Mouse (Mus musculus) midbrain, embryonic 12.5 days (tissue): Measurements from ENCODE around the gene Fbln2. TPM values are rescaled to one million over a fixed set of nuclear protein-coding genes. Genes with fewer than 3 reads are reported as not detected.

Experiments
- ATAC-seq: fragments of 200-750 bp; cut with Nextera tagmentation; 2 replicates; pipeline ENCODE4 v1.8.0; 2017; ENCODE audit warnings: low read depth, moderate TSS enrichment, moderate library complexity; ENCODE audit not compliant: low FRiP score
- H3K27ac ChIP-seq: fragments of 300-500 bp; sonication (generic); replicated peaks from 2 replicates; pipeline ENCODE4 v1.5.1; 2016; ENCODE audit warnings: mild to moderate bottlenecking
- H3K27me3 ChIP-seq: fragments of 300-500 bp; sonication (generic); 2 replicates; pipeline ENCODE4 v1.6.1; 2016; ENCODE audit warnings: mild to moderate bottlenecking
- H3K36me3 ChIP-seq: fragments of 300-500 bp; sonication (generic); 2 replicates; pipeline ENCODE4 v1.6.1; 2016
- H3K4me1 ChIP-seq: fragments of 300-500 bp; sonication (generic); 2 replicates; pipeline ENCODE4 v1.6.1; 2016
- H3K4me2 ChIP-seq: fragments of 300-500 bp; sonication (generic); replicated peaks from 2 replicates; pipeline ENCODE4 v1.6.1; 2016; ENCODE audit warnings: mild to moderate bottlenecking, moderate library complexity
- H3K4me3 ChIP-seq: fragments of 300-500 bp; sonication (generic); 2 replicates; pipeline ENCODE4 v1.5.1; 2016; ENCODE audit warnings: mild to moderate bottlenecking
- H3K9ac ChIP-seq: fragments of 300-500 bp; sonication (generic); replicated peaks from 2 replicates; pipeline ENCODE4 v1.6.1; 2016; ENCODE audit warnings: mild to moderate bottlenecking, moderate library complexity
- H3K9me3 ChIP-seq: fragments of 300-500 bp; sonication (generic); 2 replicates; pipeline ENCODE4 v1.6.1; 2016; ENCODE audit warnings: mild to moderate bottlenecking
- WGBS: fragments of 180-500 bp; shearing (Covaris S2); methylation state at CpG from one replicate; pipeline ENCODE4 v1.1.7; 2016; 5-methylcytosine and 5-hydroxymethylcytosine counted together
- polyA plus RNA-seq: library from polyadenylated mRNA; unstranded; fragments of >200 nt; fragmentation: Nextera tagmentation; extraction: Ambion mirVana; gene quantifications from 2 replicates; pipeline ENCODE4 v1.2.1, GENCODE M21; 2016

Fbln2 gene
- polyA plus RNA-seq, 1 experiment from 2014 or later, result 66.6 TPM

DNA sequence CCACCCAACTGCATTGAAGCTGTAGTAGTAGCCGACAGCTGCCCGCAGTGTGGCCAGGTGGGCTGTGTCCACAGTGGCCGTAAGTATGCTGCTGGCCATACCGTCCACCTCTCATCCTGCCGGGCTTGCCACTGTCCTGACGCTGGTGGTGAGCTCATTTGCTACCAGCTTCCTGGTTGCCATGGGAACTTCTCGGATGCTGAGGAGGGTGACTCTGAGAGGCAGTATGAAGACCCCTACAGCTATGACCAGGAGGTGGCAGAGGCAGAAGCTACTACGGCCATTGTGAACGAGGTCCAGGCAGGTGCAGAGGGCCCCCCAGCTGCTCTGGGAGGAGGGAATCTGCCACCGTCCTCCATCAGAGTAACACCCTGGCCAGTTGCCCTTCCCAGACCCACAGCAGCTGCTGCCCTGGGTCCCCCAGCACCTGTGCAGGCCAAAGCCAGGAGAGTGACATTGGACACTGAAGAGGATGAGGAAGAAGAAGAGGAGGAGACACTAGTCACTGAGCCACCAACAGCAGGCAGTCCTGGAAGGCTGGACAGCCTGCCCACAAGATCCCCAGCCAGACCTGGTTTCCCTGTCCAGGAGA, 21.3 kb downstream of the Fbln2 start:
- H3K36me3 ChIP-seq, result no peaks in the 10 kb centered on the region
- H3K9ac ChIP-seq, result no peak overlapping the region
- H3K4me1 ChIP-seq, result peaks cover 19% of the 10 kb centered on the region; the same call in 1 of the 2 replicates
- H3K4me2 ChIP-seq, result no peak overlapping the region
- no peaks in the 10 kb centered on the region for H3K9me3 ChIP-seq
- H3K27ac ChIP-seq, result no peak overlapping the region
- no peaks in the 10 kb centered on the region for H3K27me3 ChIP-seq
- 68% methylated on average over 10 of the region's 10 CpGs for WGBS
- ATAC-seq, result no peak
- H3K4me3 ChIP-seq, result no peak overlapping the region

DNA sequence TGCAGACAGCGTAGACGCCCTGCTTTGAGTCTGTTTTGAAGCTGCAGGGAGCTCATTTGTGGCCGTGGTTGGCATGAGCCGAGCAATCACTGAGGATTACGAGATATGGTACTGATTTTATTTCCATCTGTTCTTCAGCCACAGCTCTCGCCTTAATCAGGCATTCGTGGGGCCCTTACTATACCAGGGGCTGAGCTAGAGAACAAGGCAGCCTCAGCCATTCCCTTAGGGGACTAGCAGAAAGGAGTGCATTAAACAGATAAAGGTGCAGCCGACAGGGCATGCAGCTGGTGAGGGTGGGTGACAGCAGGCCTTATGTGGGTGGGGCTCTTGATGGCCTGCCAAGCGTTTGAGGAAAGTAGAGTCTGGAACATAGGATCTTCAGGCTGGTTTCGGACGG, 23.8 kb downstream of the Fbln2 start:
- Histone ChIP-seq H3K4me2 (no peak overlapping the region), H3K4me1 (peaks cover 19% of the 10 kb centered on the region; the same call in 1 of the 2 replicates), H3K36me3 (no peaks in the 10 kb centered on the region), H3K9ac (no peak overlapping the region), H3K4me3 (no peak overlapping the region), H3K9me3 (no peaks in the 10 kb centered on the region), H3K27me3 (0 out of 2 replicates have a peak, but pooled peaks cover 15% of the 10 kb centered on the region), H3K27ac (0 out of 2 replicates have a peak overlapping the region, but pooled peaks have one; percentile 20)
- WGBS, result 54% methylated on average over 11 of the region's 11 CpGs
- no peak for ATAC-seq

- H3K4me3 ChIP-seq, result no peak overlapping the region
- H3K9ac ChIP-seq, result no peak overlapping the region
- ATAC-seq, result no peak
- H3K36me3 ChIP-seq, result no peaks in the 10 kb centered on the region
- 0 out of 2 replicates have a peak, but pooled peaks cover 19% of the 10 kb centered on the region for H3K27me3 ChIP-seq
- no peaks in the 10 kb centered on the region for H3K9me3 ChIP-seq
- peaks cover 19% of the 10 kb centered on the region; the same call in 1 of the 2 replicates for H3K4me1 ChIP-seq
- H3K4me2 ChIP-seq, result no peak overlapping the region
- H3K27ac ChIP-seq, result no peak overlapping the region
- WGBS, result 48% methylated on average over 6 of the region's 6 CpGs
Observed at GRCm38 (mm10) chr6:91236429-91236828, 24.2 kb downstream of the Fbln2 start.

DNA sequence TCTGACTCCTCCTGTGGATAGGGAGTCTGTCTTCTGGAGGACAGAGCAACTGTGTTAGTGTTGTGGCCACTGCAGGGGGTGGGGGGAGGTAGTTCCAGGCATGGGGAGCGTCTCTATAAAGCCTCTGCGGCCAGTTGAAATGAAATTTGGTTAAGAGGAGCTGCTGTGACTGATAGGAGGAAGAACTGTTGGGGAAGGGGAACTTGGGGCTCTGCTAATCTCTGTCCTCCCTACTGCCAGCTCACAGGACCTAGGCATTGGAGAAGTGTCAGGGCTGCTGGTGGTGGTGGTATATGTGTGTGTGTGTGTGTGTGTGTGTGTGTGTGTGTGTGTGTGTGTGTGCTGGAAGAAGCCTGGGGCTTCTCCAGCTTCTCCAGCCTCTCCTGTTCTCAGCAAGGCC, 25.0 kb downstream of the Fbln2 start:
- Histone ChIP-seq H3K36me3 (no peaks in the 10 kb centered on the region), H3K4me2 (no peak overlapping the region), H3K4me3 (no peak overlapping the region), H3K9me3 (no peaks in the 10 kb centered on the region), H3K4me1 (peaks cover 19% of the 10 kb centered on the region; the same call in 1 of the 2 replicates), H3K9ac (no peak overlapping the region), H3K27ac (no peak overlapping the region), H3K27me3 (peaks cover 26% of the 10 kb centered on the region)
- 73% methylated on average over 2 of the region's 2 CpGs for WGBS
- ATAC-seq, result no peak

GRCm38 (mm10) chr6:91240537-91240936, 28.3 kb downstream of the Fbln2 start:
- no peaks in the 10 kb centered on the region for H3K9me3 ChIP-seq
- peaks cover 43% of the 10 kb centered on the region for H3K27me3 ChIP-seq
- 70% methylated on average over 2 of the region's 2 CpGs for WGBS
- no peak overlapping the region for H3K4me2 ChIP-seq
- H3K9ac ChIP-seq, result no peak overlapping the region
- H3K27ac ChIP-seq, result no peak overlapping the region
- no peaks in the 10 kb centered on the region for H3K36me3 ChIP-seq
- no peak overlapping the region for H3K4me3 ChIP-seq
- ATAC-seq, result no peak
- H3K4me1 ChIP-seq, result peaks cover 18% of the 10 kb centered on the region

DNA sequence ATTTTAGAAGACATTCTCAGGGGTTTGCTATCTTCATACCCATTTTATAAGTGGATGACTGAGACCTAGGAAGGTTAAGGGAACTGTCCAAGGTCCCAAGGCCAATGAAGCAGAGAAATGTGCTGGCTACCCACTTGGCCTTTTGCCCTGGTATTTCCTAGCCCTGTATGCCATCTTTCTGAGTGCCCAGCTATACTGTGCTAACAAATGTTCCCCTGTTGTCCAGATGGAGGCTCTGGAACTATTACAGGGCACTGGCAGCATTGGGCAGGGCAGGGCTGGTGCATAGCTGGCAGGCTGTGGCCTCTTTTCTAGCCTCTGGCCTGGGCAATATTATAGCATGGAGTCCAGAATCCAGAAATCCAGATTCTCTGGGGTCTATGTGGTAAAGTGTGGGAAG, 28.7 kb downstream of the Fbln2 start:
- ATAC-seq, result no peak
- Histone ChIP-seq H3K36me3 (no peaks in the 10 kb centered on the region), H3K4me2 (no peak overlapping the region), H3K27ac (no peak overlapping the region), H3K4me1 (peaks cover 18% of the 10 kb centered on the region), H3K4me3 (no peak overlapping the region), H3K9me3 (no peaks in the 10 kb centered on the region), H3K27me3 (peaks cover 43% of the 10 kb centered on the region), H3K9ac (no peak overlapping the region)

GRCm38 (mm10) chr6:91243395-91243794, 31.1 kb downstream of the Fbln2 start:
- Histone ChIP-seq H3K9ac (no peak overlapping the region), H3K4me1 (peaks cover 12% of the 10 kb centered on the region), H3K4me2 (no peak overlapping the region), H3K36me3 (no peaks in the 10 kb centered on the region), H3K4me3 (no peak overlapping the region), H3K9me3 (no peaks in the 10 kb centered on the region), H3K27me3 (peaks cover 65% of the 10 kb centered on the region), H3K27ac (no peak overlapping the region)
- no peak for ATAC-seq
- WGBS, result 94% methylated on average over 6 of the region's 6 CpGs

DNA sequence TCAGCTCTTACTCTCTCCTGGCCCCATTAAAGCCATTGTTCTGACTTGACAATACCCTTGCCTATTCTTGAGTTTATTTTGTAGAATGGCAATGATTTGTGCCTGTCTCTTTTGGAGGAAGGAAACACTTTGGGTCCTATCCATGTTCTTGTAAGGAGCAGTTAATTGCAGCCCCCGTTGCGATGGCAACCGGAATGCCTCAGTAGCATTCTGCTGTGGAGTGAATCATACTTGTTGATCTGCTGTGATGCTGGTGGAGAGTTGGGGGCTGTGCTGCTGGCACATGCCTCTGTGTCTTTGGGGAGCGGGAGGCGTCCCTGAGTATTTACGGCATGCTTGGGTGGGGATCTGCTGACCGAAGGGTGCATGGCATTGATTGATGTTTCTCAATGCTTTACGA, 32.1 kb downstream of the Fbln2 start:
- Histone ChIP-seq H3K27ac (no peak overlapping the region), H3K4me1 (peaks cover 12% of the 10 kb centered on the region), H3K9me3 (no peaks in the 10 kb centered on the region), H3K36me3 (no peaks in the 10 kb centered on the region), H3K4me3 (no peak overlapping the region), H3K9ac (no peak overlapping the region), H3K27me3 (peaks cover 67% of the 10 kb centered on the region), H3K4me2 (no peak overlapping the region)
- WGBS, result 87% methylated on average over 8 of the region's 8 CpGs
- ATAC-seq, result no peak

DNA sequence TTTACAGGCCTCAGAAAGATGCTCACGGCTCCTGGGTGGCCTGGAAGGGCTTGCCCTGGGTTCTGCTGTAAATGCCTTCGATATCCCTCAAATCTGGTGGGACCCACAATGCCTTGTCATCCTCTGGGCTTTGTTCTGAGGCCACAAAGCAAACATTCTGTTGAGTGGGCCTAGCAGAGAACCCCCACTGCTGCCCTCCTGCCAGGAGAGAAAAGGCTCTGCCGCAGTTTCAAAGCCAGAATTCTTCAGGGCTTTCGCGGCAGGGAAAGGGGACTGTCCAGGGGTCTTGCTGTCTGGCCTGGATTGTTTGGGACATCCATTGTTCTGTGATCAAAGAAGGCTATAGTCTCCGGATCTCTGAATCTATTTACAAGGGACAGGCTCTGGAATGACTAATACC, 33.1 kb downstream of the Fbln2 start:
- H3K9me3 ChIP-seq, result no peaks in the 10 kb centered on the region
- no peaks in the 10 kb centered on the region for H3K36me3 ChIP-seq
- H3K4me2 ChIP-seq, result no peak overlapping the region
- peaks cover 60% of the 10 kb centered on the region for H3K27me3 ChIP-seq
- H3K27ac ChIP-seq, result no peak overlapping the region; the same call in 1 of the 2 replicates
- H3K4me3 ChIP-seq, result no peak overlapping the region
- WGBS, result 4% methylated on average over 6 of the region's 6 CpGs
- H3K4me1 ChIP-seq, result peaks cover 12% of the 10 kb centered on the region
- 0 out of 2 replicates have a peak, but pooled peaks have one; percentile 38 for ATAC-seq
- H3K9ac ChIP-seq, result 0 out of 2 replicates have a peak overlapping the region, but pooled peaks have one; percentile 4

DNA sequence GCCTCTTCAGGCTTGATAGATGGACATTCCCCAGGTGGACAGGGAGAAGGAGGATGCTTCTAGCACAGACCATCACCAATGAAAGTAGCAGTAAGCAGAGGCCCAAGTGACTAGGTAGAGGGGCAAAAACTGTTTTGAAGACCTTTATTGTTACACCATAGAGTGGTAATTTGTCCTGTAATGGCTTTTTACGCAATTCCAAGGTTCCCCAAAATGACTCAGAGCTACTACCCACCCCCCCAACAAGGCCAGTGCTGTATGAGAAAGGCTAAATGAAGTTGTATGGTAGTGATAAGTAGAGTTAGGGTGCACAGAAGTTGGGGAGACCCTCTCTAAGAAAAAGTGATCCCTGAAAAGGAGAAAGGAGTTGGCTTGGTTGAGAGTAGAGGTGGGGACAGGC, 35.1 kb downstream of the Fbln2 start:
- 100% methylated on average over 1 of the region's 1 CpGs for WGBS
- Histone ChIP-seq H3K4me2 (no peak overlapping the region), H3K27me3 (peaks cover 46% of the 10 kb centered on the region), H3K4me3 (no peak overlapping the region), H3K36me3 (no peaks in the 10 kb centered on the region), H3K9ac (no peak overlapping the region), H3K27ac (no peak overlapping the region), H3K9me3 (no peaks in the 10 kb centered on the region), H3K4me1 (peaks cover 12% of the 10 kb centered on the region)
- no peak for ATAC-seq

DNA sequence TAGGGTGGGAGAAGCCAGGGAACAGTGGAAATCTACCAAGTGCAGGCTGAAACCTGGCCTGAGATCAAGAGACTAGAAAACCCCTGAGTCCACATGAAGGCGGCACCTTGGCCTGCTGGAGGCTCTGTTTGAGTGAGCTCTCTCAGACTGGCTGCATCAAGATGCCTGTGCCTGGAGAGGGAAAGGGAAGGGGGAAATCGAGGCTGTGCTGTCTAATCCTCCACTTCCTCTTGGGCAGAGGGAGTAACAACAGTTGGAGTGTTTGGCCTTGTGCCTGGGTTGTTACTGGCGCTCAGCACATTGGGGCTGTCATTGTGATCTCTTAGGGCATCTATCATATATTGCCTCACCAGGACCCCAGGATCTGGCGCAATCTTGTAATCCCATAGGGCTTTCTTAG, 36.4 kb downstream of the Fbln2 start:
- Histone ChIP-seq H3K36me3 (no peaks in the 10 kb centered on the region), H3K9ac (no peak overlapping the region), H3K4me3 (no peak overlapping the region), H3K4me1 (peaks cover 12% of the 10 kb centered on the region), H3K4me2 (no peak overlapping the region), H3K27ac (no peak overlapping the region), H3K9me3 (no peaks in the 10 kb centered on the region), H3K27me3 (peaks cover 42% of the 10 kb centered on the region)
- WGBS, result 84% methylated on average over 4 of the region's 4 CpGs
- ATAC-seq, result no peak

DNA sequence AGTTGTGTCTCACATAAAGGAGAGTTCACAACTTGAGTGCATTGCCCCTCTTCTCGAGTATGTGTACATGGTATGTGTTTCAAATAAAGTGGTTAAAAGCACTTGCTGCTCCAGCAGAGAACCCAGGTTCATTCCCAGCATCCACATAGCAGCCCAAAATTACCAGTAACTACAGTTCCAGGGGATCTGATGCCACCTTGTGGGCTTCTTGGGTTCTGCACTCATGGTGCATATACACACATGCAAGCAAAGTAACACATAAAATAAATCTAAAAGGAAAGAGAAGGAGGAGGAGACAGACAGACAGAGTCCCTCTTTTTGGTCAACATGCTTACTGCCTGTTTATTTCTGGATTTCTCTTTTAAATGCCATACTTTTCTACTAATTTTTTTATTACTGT, 37.5 kb downstream of the Fbln2 start:
- WGBS, result 95% methylated on average over 1 of the region's 1 CpGs
- Histone ChIP-seq H3K9me3 (no peaks in the 10 kb centered on the region), H3K4me2 (no peak overlapping the region), H3K27ac (no peak overlapping the region), H3K4me1 (peaks cover 12% of the 10 kb centered on the region), H3K27me3 (peaks cover 34% of the 10 kb centered on the region), H3K36me3 (no peaks in the 10 kb centered on the region), H3K9ac (no peak overlapping the region), H3K4me3 (no peak overlapping the region)
- no peak for ATAC-seq
